Mouse (Mus musculus) neural tube, embryonic 10.5 days (tissue): ENCODE measurements around the gene 1700029H14Rik.

ENCODE experiments used
- DNase-seq: peaks from one replicate; pipeline ENCODE4 v3.0.0-alpha.2; 2017; ENCODE audit warnings: low spot score; ENCODE audit errors: extremely low spot score

The 1700029H14Rik gene

GRCm38 (mm10) chr8:13562118-13562517, at the start of gene 1700029H14Rik:
Gene 1700029H14Rik, minus strand, starts transcription at chr8:13562461.
- DNase-seq, result no peak

- no peak for DNase-seq
These were observed 49.4 kb upstream of the 1700029H14Rik start for GRCm38 (mm10) chr8:13611702-13612101.

- DNase-seq, result no peak
These were observed 47.7 kb upstream of the 1700029H14Rik start for GRCm38 (mm10) chr8:13609971-13610370.

GRCm38 (mm10) chr8:13608946-13609345, 46.7 kb upstream of the 1700029H14Rik start:
- no peak for DNase-seq

- no peak for DNase-seq
These were observed 43.7 kb upstream of the 1700029H14Rik start for GRCm38 (mm10) chr8:13605920-13606480.

- DNase-seq, result peak; percentile 65
These were observed 40.4 kb upstream of the 1700029H14Rik start for GRCm38 (mm10) chr8:13602621-13603020.

GRCm38 (mm10) chr8:13601166-13601565, 38.9 kb upstream of the 1700029H14Rik start:
- DNase-seq, result no peak

GRCm38 (mm10) chr8:13600716-13601115, 38.5 kb upstream of the 1700029H14Rik start:
- no peak for DNase-seq

- DNase-seq, result no peak
These were observed 37.9 kb upstream of the 1700029H14Rik start for GRCm38 (mm10) chr8:13600204-13600603.

- no peak for DNase-seq
These were observed 35.5 kb upstream of the 1700029H14Rik start for GRCm38 (mm10) chr8:13597777-13598176.

GRCm38 (mm10) chr8:13595861-13596260, 33.6 kb upstream of the 1700029H14Rik start:
- no peak for DNase-seq

GRCm38 (mm10) chr8:13594884-13595323, 32.6 kb upstream of the 1700029H14Rik start:
- DNase-seq, result no peak

- DNase-seq, result no peak
These were observed 31.1 kb upstream of the 1700029H14Rik start for GRCm38 (mm10) chr8:13593340-13593739.

- DNase-seq, result no peak
These were observed 29.0 kb upstream of the 1700029H14Rik start for GRCm38 (mm10) chr8:13591246-13591645.

- DNase-seq, result no peak
These were observed 26.8 kb upstream of the 1700029H14Rik start for GRCm38 (mm10) chr8:13589071-13589470.

- no peak for DNase-seq
These were observed 22.4 kb upstream of the 1700029H14Rik start for GRCm38 (mm10) chr8:13584652-13585051.

- DNase-seq, result no peak
These were observed 15.6 kb upstream of the 1700029H14Rik start for GRCm38 (mm10) chr8:13577869-13578268.

- no peak for DNase-seq
These were observed 9.7 kb upstream of the 1700029H14Rik start for GRCm38 (mm10) chr8:13571999-13572398.

- no peak for DNase-seq
These were observed 4.7 kb downstream of the 1700029H14Rik start for GRCm38 (mm10) chr8:13557526-13557925.

- no peak for DNase-seq
These were observed 10.8 kb downstream of the 1700029H14Rik start for GRCm38 (mm10) chr8:13551574-13551830.

- peak; percentile 75 for DNase-seq
These were observed 11.3 kb downstream of the 1700029H14Rik start for GRCm38 (mm10) chr8:13550718-13551573.

- no peak for DNase-seq
These were observed 13.4 kb downstream of the 1700029H14Rik start for GRCm38 (mm10) chr8:13548831-13549230.

- DNase-seq, result no peak
These were observed 14.0 kb downstream of the 1700029H14Rik start for GRCm38 (mm10) chr8:13548235-13548634.
